Mouse (Mus musculus) midbrain, postnatal 0 days (tissue): Measurements from ENCODE around the gene Gabra5. TPM values are rescaled to one million over a fixed set of nuclear protein-coding genes. Genes with fewer than 3 reads are reported as not detected.
A peak's percentile ranks its signal among the peaks of the same experiment; 100 is the strongest.

ENCODE experiments used
- ATAC-seq: fragments of 200-750 bp; cut with Nextera tagmentation; 2 replicates; pipeline ENCODE4 v1.8.0; 2017; ENCODE audit warnings: moderate number of reproducible peaks, mild to moderate bottlenecking, moderate TSS enrichment, moderate library complexity; ENCODE audit not compliant: low FRiP score
- DNase-seq: peaks from one replicate; pipeline ENCODE4 v3.0.0-alpha.2; 2015; ENCODE audit warnings: low spot score
- H3K27ac ChIP-seq: fragments of 300-500 bp; sonication (generic); 2 replicates; pipeline ENCODE4 v1.5.1; 2014; ENCODE audit warnings: low read depth, mild to moderate bottlenecking, low read length, mixed read lengths
- H3K27me3 ChIP-seq: fragments of 300-500 bp; sonication (generic); 2 replicates; pipeline ENCODE4 v1.6.1; 2014; ENCODE audit warnings: low read length, control low read depth, mixed read lengths; ENCODE audit not compliant: insufficient read depth
- H3K36me3 ChIP-seq: fragments of 300-500 bp; sonication (generic); 2 replicates; pipeline ENCODE4 v1.6.1; 2014; ENCODE audit warnings: low read length, control low read depth, mixed read lengths; ENCODE audit not compliant: insufficient read depth
- H3K4me1 ChIP-seq: fragments of 300-500 bp; sonication (generic); 2 replicates; pipeline ENCODE4 v1.6.1; 2014; ENCODE audit warnings: mild to moderate bottlenecking, control low read depth, antibody characterized with exemption, low read length, mixed read lengths; ENCODE audit not compliant: insufficient read depth
- H3K4me2 ChIP-seq: fragments of 300-500 bp; sonication (generic); 2 replicates; pipeline ENCODE4 v1.6.1; 2014; ENCODE audit warnings: low read depth, mild to moderate bottlenecking, low read length, mixed read lengths; ENCODE audit not compliant: poor library complexity, severe bottlenecking
- H3K4me3 ChIP-seq: fragments of 300-500 bp; sonication (generic); 2 replicates; pipeline ENCODE4 v1.5.1; 2014; ENCODE audit warnings: low read depth, mild to moderate bottlenecking, low read length, moderate library complexity
- H3K9ac ChIP-seq: fragments of 300-500 bp; sonication (generic); replicated peaks from 2 replicates; pipeline ENCODE4 v1.6.1; 2014; ENCODE audit warnings: mild to moderate bottlenecking, low read length, moderate library complexity, mixed read lengths; ENCODE audit not compliant: poor library complexity, severe bottlenecking
- H3K9me3 ChIP-seq: fragments of 300-500 bp; sonication (generic); 2 replicates; pipeline ENCODE4 v1.6.1; 2016; ENCODE audit warnings: low read length, control low read depth
- CTCF ChIP-seq: IDR thresholded peaks from 2 replicates; pipeline ENCODE4 v1.5.1; 2016; ENCODE audit warnings: antibody characterized with exemption, mild to moderate bottlenecking
- WGBS: fragments of 180-500 bp; shearing (Covaris S2); extraction: QIAGEN DNeasy Blood & Tissue Kit; methylation state at CpG from one replicate; pipeline ENCODE4 v1.1.7; 2014; 5-methylcytosine and 5-hydroxymethylcytosine counted together
- polyA plus RNA-seq: library from polyadenylated mRNA; unstranded; fragments of >200 nt; fragmentation: Nextera tagmentation; extraction: Ambion mirVana; gene quantifications from 2 replicates; pipeline ENCODE4 v1.2.1, GENCODE M21; 2015
- total RNA-seq: library from RNA; depleted of rRNA; stranded (reverse); fragments of >200 nt; gene quantifications from 2 replicates; pipeline ENCODE4 v1.2.3, GENCODE M21; 2014

Gabra5 gene
- total and polyA plus RNA-seq, 2 experiments from 2014 or later: 88.7 to 90.8 TPM

GRCm38 (mm10) chr7:57412896-57413295, 97.0 kb downstream of the Gabra5 start:
- no peak overlapping the region for H3K9ac ChIP-seq
- no peak for DNase-seq
- H3K27ac ChIP-seq: no peak overlapping the region
- H3K4me2 ChIP-seq: no peak overlapping the region
- TF ChIP-seq CTCF: no peak
- peaks cover 6% of the 10 kb centered on the region; the same call in 1 of the 2 replicates for H3K36me3 ChIP-seq
- WGBS: 49% methylated on average over 1 of the region's 1 CpGs
- H3K4me1 ChIP-seq: no peaks in the 10 kb centered on the region
- no peak overlapping the region for H3K4me3 ChIP-seq
- H3K9me3 ChIP-seq: no peaks in the 10 kb centered on the region
- ATAC-seq: peak; percentile 52; the same call in 1 of the 2 replicates
- H3K27me3 ChIP-seq: no peaks in the 10 kb centered on the region

- H3K4me2 ChIP-seq: no peak overlapping the region
- DNase-seq: peak; percentile 35
- no peak for TF ChIP-seq CTCF
- no peak overlapping the region for H3K27ac ChIP-seq
- H3K27me3 ChIP-seq: no peaks in the 10 kb centered on the region
- peaks cover 6% of the 10 kb centered on the region; the same call in 1 of the 2 replicates for H3K36me3 ChIP-seq
- no peaks in the 10 kb centered on the region for H3K9me3 ChIP-seq
- H3K4me3 ChIP-seq: no peak overlapping the region
- no peak for ATAC-seq
- H3K4me1 ChIP-seq: no peaks in the 10 kb centered on the region
- H3K9ac ChIP-seq: no peak overlapping the region
- 84% methylated on average over 4 of the region's 4 CpGs for WGBS
Observed at GRCm38 (mm10) chr7:57411163-57411562, 98.7 kb downstream of the Gabra5 start.

- H3K4me1 ChIP-seq: no peaks in the 10 kb centered on the region
- DNase-seq (no peak), ATAC-seq (no peak)
- H3K27me3 ChIP-seq: no peaks in the 10 kb centered on the region
- no peak overlapping the region for H3K4me2 ChIP-seq
- no peaks in the 10 kb centered on the region for H3K36me3 ChIP-seq
- H3K4me3 ChIP-seq: no peak overlapping the region
- H3K9ac ChIP-seq: no peak overlapping the region
- H3K9me3 ChIP-seq: no peaks in the 10 kb centered on the region
- no peak for TF ChIP-seq CTCF
- WGBS: 86% methylated on average over 4 of the region's 4 CpGs
- H3K27ac ChIP-seq: no peak overlapping the region
Observed at GRCm38 (mm10) chr7:57393551-57393950, 116.3 kb downstream of the Gabra5 start.

GRCm38 (mm10) chr7:57390046-57390445, 119.8 kb downstream of the Gabra5 start:
- H3K9ac ChIP-seq: no peak overlapping the region
- H3K27ac ChIP-seq: no peak overlapping the region
- no peaks in the 10 kb centered on the region for H3K36me3 ChIP-seq
- no peak overlapping the region for H3K4me2 ChIP-seq
- H3K4me3 ChIP-seq: no peak overlapping the region
- ATAC-seq (no peak), DNase-seq (peak; percentile 50)
- no peaks in the 10 kb centered on the region for H3K9me3 ChIP-seq
- peak; percentile 64 for TF ChIP-seq CTCF
- no peaks in the 10 kb centered on the region for H3K27me3 ChIP-seq
- H3K4me1 ChIP-seq: no peaks in the 10 kb centered on the region
- 45% methylated on average over 4 of the region's 4 CpGs for WGBS

GRCm38 (mm10) chr7:57387341-57387654, 122.6 kb downstream of the Gabra5 start:
- Histone ChIP-seq H3K4me1 (no peaks in the 10 kb centered on the region), H3K4me2 (peak overlapping the region; percentile 60), H3K36me3 (no peaks in the 10 kb centered on the region), H3K27ac (peak overlapping the region; percentile 67), H3K4me3 (peak overlapping the region; percentile 59), H3K27me3 (no peaks in the 10 kb centered on the region), H3K9ac (peak overlapping the region; percentile 81), H3K9me3 (no peaks in the 10 kb centered on the region)
- WGBS: 12% methylated on average over 6 of the region's 6 CpGs
- ATAC-seq (no peak), DNase-seq (no peak)
- peak; percentile 68 for TF ChIP-seq CTCF

GRCm38 (mm10) chr7:57386517-57387340, 123.1 kb downstream of the Gabra5 start, which contains the start of gene Gabrg3:
Gabrg3 (minus strand) TSS chr7:57387188.
- peak within 1 kb of the TSS; percentile 59 for H3K4me3 ChIP-seq
- no peaks in the 10 kb centered on the region for H3K9me3 ChIP-seq
- under 1% methylated on average over 69 of the region's 71 CpGs for WGBS
- no peaks in the 10 kb centered on the region for H3K27me3 ChIP-seq
- DNase-seq: peak; percentile 76
- H3K9ac ChIP-seq: peak within 1 kb of the TSS; percentile 81
- H3K27ac ChIP-seq: peak within 1 kb of the TSS; percentile 67
- H3K4me2 ChIP-seq: peak within 1 kb of the TSS; percentile 60
- no peaks in the 10 kb centered on the region for H3K4me1 ChIP-seq
- H3K36me3 ChIP-seq: no peaks in the 10 kb centered on the region
- TF ChIP-seq CTCF: peak; percentile 47
- ATAC-seq: peak; percentile 86
